Mouse (Mus musculus) bone marrow macrophage, adult 2 months (primary cell): Measurements from ENCODE around the gene Ang.

Experiments used
- CTCF ChIP-seq: IDR thresholded peaks from 2 replicates; pipeline ENCODE4 v1.5.1; 2012; ENCODE audit warnings: low read depth, mild to moderate bottlenecking, low read length, moderate library complexity
- POLR2A ChIP-seq: IDR thresholded peaks from 2 replicates; pipeline ENCODE4 v1.6.1; 2012; ENCODE audit warnings: mild to moderate bottlenecking, low read depth, low read length, borderline replicate concordance

- TF ChIP-seq CTCF (no peak), POLR2A (no peak)
These were observed 36.4 kb upstream of the Ang start for GRCm38 (mm10) chr14:51054243-51055237.
